Mouse (Mus musculus) intestine, embryonic 16.5 days (tissue): ENCODE measurements around the gene Tent5b. TPM values are rescaled to one million over a fixed set of nuclear protein-coding genes. Genes with fewer than 3 reads are reported as not detected.

ENCODE experiments used
- ATAC-seq: fragments of 200-750 bp; cut with Nextera tagmentation; 2 replicates; pipeline ENCODE4 v1.8.0; 2017; ENCODE audit warnings: moderate TSS enrichment, moderate library complexity
- H3K27ac ChIP-seq: fragments of 300-500 bp; sonication (generic); 2 replicates; pipeline ENCODE4 v1.5.1; 2014; ENCODE audit warnings: mild to moderate bottlenecking, low read length
- H3K27me3 ChIP-seq: fragments of 300-500 bp; sonication (generic); replicated peaks from 2 replicates; pipeline ENCODE4 v1.6.1; 2014; ENCODE audit warnings: low read length, control low read depth, mixed read lengths; ENCODE audit not compliant: control insufficient read depth, insufficient read depth
- H3K36me3 ChIP-seq: fragments of 300-500 bp; sonication (generic); 2 replicates; pipeline ENCODE4 v1.6.1; 2014; ENCODE audit warnings: low read length, control low read depth; ENCODE audit not compliant: control insufficient read depth, insufficient read depth
- H3K4me1 ChIP-seq: fragments of 300-500 bp; sonication (generic); 2 replicates; pipeline ENCODE4 v1.6.1; 2014; ENCODE audit warnings: low read length, control low read depth, mixed read lengths; ENCODE audit not compliant: control insufficient read depth, insufficient read depth
- H3K4me2 ChIP-seq: fragments of 300-500 bp; sonication (generic); 2 replicates; pipeline ENCODE4 v1.6.1; 2014; ENCODE audit warnings: low read depth, low read length, control low read depth
- H3K4me3 ChIP-seq: fragments of 300-500 bp; sonication (generic); 2 replicates; pipeline ENCODE4 v1.5.1; 2014; ENCODE audit warnings: mild to moderate bottlenecking, low read length
- H3K9ac ChIP-seq: fragments of 300-500 bp; sonication (generic); 2 replicates; pipeline ENCODE4 v1.6.1; 2014; ENCODE audit warnings: low read depth, low read length
- H3K9me3 ChIP-seq: fragments of 300-500 bp; sonication (generic); 2 replicates; pipeline ENCODE4 v1.6.1; 2016; ENCODE audit warnings: low read length, control low read depth; ENCODE audit not compliant: control insufficient read depth
- WGBS: fragments of 180-500 bp; shearing (Covaris S2); extraction: QIAGEN DNeasy Blood & Tissue Kit; methylation state at CpG from one replicate; pipeline ENCODE4 v1.1.7; 2014; 5-methylcytosine and 5-hydroxymethylcytosine counted together
- polyA plus RNA-seq: library from polyadenylated mRNA; unstranded; fragments of >200 nt; fragmentation: Nextera tagmentation; extraction: Ambion mirVana; gene quantifications from 2 replicates; pipeline ENCODE4 v1.2.1, GENCODE M21; 2015

Tent5b gene
- 0.66 and 0.73 TPM in 2 replicates for polyA plus RNA-seq

DNA sequence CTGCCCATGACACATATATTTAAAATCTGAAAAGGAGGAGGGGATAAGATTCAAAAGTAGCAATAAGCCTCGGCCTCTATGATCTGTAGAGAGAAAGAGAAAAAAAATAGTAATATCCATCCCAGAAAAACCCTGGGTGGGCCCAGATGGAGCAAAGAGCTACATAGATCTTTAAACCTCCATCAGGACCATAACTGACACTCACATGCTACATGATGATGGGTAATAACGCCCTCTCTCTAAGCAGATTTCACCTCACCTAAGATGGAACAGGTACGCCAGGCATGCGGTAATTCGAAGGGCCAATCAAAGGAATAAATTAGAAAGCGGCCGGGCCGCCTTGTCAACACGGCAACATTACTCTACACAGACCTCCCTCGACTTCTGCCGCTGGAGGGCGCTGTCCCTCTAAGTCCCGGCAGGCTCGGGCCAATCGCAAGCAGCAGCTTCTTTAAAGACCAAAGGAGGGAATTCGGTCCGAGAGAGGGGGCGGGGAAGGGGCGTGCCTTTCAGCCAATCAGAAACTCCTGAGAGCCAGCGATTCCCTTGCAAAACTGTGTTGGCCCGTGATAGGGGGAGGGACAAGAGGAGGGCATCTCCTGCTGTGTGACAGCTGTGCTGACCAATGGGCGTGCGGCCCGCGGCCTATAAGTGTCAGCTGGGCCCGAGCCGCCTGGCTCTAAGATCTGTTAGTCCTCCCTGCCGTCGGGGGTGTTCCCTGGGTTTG lies at the start of gene Tent5b:
Gene Tent5b (plus strand): TSS at position 675 of the 727 bp plus-strand sequence.
- H3K36me3 ChIP-seq = no peaks in the 10 kb centered on the region
- 3% methylated on average over 29 of the region's 29 CpGs for WGBS
- H3K4me1 ChIP-seq = peaks cover 6% of the 10 kb centered on the region
- ATAC-seq = peak; percentile 99
- no peaks in the 10 kb centered on the region for H3K9me3 ChIP-seq
- H3K27ac ChIP-seq = no peak within 1 kb of the TSS
- peak within 1 kb of the TSS; percentile 63 for H3K9ac ChIP-seq
- peak within 1 kb of the TSS; percentile 76 for H3K4me2 ChIP-seq
- H3K27me3 ChIP-seq = peaks cover 36% of the 10 kb centered on the region; the same call in 1 of the 2 replicates
- H3K4me3 ChIP-seq = peak within 1 kb of the TSS; percentile 56

DNA sequence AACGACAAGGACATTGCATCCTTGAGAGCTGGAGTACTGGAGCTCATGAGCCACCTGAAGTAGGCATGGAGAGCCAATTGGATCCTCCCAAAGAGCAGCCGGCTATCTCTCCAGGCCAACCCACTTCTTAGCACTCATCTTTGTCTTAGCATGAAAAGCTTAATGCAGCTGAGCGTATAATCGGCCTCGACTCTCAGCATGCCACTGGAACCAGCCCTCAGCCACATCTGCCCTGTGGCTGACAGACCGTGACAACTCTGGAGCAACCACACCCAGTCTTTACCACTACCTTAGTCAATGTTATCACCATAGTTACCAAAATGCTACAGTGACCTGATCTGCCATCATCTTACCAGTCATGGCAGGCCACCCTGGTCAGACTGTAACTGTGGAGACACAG lies 48.4 kb upstream of the Tent5b start:
- no peaks in the 10 kb centered on the region for H3K36me3 ChIP-seq
- no peak overlapping the region for H3K4me3 ChIP-seq
- H3K4me2 ChIP-seq = no peak overlapping the region
- ATAC-seq = no peak
- no peaks in the 10 kb centered on the region for H3K9me3 ChIP-seq
- WGBS = 87% methylated on average over 6 of the region's 6 CpGs
- no peak overlapping the region for H3K9ac ChIP-seq
- no peaks in the 10 kb centered on the region for H3K4me1 ChIP-seq
- no peaks in the 10 kb centered on the region for H3K27me3 ChIP-seq
- H3K27ac ChIP-seq = no peak overlapping the region

DNA sequence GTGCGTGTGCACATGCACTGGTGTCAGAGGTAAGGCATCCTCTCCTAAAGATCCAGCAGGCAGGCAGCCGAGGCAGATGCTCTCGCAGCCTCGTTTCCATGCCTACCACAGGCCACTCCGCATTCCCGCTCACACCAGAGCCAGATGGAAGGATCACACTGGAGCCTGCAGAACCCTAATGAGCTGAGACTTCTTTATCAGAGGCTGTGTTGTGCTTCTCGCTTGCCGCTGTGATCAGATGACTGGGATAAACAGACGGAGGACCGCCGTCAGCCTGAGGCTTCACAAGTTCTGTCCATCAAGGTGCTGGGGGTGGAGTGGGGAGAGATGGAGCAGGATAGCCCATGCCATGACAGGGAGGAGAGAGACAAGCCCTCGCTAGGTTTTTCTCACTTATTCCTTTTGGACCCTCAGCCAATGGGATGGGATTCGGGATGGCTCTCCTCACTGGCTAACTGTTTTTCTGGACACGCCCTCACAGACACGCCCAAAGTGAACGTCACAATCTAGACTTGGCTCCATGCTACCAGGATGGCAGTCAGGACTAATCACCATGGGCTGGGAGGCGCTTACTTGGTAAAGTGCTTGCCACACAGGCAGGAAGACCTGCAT lies 47.3 kb upstream of the Tent5b start:
- Histone ChIP-seq H3K4me3 (no peak overlapping the region), H3K36me3 (no peaks in the 10 kb centered on the region), H3K9ac (no peak overlapping the region), H3K4me1 (no peaks in the 10 kb centered on the region), H3K9me3 (no peaks in the 10 kb centered on the region), H3K27me3 (no peaks in the 10 kb centered on the region), H3K4me2 (no peak overlapping the region), H3K27ac (no peak overlapping the region)
- 18% methylated on average over 17 of the region's 17 CpGs for WGBS
- ATAC-seq = peak; percentile 42; the same call in 1 of the 2 replicates

DNA sequence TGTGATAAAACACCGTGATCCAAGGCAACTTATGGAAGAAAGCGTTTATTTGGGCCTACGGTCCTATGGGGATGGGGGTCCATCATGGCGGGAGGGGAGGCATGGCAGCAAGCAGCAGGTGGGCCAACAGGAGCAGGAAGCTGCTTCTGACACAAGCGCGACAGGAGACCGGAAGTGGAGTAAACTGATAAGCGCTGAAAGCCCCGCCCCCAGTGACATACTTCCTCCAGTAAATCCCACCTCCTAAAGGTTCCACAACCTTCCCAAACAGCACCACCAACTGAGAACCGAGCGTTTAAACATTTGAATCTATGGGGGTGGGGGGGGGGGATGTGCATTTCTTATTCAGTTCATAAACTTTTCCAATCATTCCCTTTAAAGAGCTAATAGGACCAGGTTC lies 44.0 kb upstream of the Tent5b start:
- ATAC-seq = no peak
- Histone ChIP-seq H3K9me3 (no peaks in the 10 kb centered on the region), H3K27me3 (no peaks in the 10 kb centered on the region), H3K4me1 (peaks cover 27% of the 10 kb centered on the region), H3K4me2 (no peak overlapping the region), H3K27ac (no peak overlapping the region), H3K9ac (no peak overlapping the region), H3K4me3 (no peak overlapping the region), H3K36me3 (no peaks in the 10 kb centered on the region)
- WGBS = 93% methylated on average over 11 of the region's 11 CpGs

DNA sequence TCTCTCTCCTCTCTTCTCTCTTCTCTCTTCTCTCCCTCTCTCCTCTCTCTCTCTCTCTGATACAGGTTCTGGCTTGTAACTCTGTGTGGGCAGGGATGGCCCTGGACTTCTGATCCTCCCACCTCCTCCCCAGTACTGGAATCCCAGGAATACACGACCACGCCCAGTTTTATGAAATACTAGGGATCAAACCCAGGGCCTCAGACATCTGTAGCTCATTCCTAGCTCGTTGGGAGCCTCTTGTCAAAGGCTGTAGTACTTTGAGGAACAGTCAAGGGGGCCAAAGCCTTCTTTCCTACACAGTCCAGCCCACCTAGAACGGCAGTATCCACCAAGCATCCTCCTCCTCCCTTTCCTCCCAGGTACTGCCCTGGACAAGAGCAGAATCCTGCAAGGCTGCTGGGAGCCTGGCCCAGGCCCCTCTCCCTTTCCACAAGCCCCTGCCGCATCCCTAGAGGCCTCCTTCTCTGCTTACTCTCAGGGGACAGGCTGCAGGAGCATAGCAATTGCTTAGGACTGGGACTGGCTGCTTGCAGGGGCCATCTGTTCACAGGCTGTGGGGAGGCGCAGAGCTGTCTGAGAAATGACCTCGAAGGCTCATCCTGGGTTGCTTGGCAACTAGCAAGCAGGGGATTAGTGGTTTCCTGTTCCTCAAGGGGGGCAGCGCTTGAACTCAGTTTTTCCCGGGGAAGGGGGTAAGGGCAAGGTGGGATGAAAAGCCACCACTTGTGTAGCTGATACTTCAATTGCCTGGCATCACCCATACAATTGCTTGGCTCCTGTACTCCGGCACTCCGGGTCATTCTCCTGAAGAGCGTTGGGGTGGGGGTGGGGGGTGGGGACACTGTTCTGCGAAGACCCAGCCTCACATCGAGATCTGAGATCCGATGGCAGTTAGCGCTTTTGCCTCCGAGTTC lies 40.2 kb upstream of the Tent5b start:
- H3K4me2 ChIP-seq = peak overlapping the region; percentile 55
- no peaks in the 10 kb centered on the region for H3K27me3 ChIP-seq
- 7% methylated on average over 17 of the region's 17 CpGs for WGBS
- H3K9ac ChIP-seq = peak overlapping the region; percentile 65
- peak overlapping the region; percentile 96 for H3K27ac ChIP-seq
- ATAC-seq = peak; percentile 81
- H3K4me3 ChIP-seq = peak overlapping the region; percentile 32
- no peaks in the 10 kb centered on the region for H3K36me3 ChIP-seq
- peaks cover 34% of the 10 kb centered on the region for H3K4me1 ChIP-seq
- H3K9me3 ChIP-seq = no peaks in the 10 kb centered on the region

DNA sequence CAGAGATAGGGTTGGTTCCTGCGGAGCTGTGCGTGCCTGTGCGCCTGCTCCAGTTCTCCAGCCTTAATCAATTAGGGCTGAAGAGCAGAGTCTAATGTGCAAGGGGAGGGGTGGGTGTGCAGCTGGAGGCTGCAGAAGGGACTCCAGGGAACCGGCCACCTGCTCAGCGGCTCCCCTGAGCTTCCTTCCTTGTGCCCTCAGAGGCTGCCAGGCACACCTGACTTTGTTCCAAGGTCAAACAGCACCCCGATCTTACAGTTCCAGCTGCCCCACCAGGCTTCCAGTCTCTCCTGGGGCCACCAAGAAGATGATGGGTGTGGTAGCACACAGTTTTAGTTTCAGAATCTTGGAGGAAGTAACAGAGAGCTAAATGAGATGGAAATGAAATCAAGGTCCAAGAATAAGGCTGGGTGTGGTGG lies 39.5 kb upstream of the Tent5b start:
- ATAC-seq = peak; percentile 95
- H3K9ac ChIP-seq = peak overlapping the region; percentile 65
- no peaks in the 10 kb centered on the region for H3K36me3 ChIP-seq
- peak overlapping the region; percentile 96 for H3K27ac ChIP-seq
- peak overlapping the region; percentile 32 for H3K4me3 ChIP-seq
- peak overlapping the region; percentile 55 for H3K4me2 ChIP-seq
- H3K27me3 ChIP-seq = no peaks in the 10 kb centered on the region
- peaks cover 34% of the 10 kb centered on the region for H3K4me1 ChIP-seq
- H3K9me3 ChIP-seq = no peaks in the 10 kb centered on the region
- WGBS = 2% methylated on average over 6 of the region's 6 CpGs

DNA sequence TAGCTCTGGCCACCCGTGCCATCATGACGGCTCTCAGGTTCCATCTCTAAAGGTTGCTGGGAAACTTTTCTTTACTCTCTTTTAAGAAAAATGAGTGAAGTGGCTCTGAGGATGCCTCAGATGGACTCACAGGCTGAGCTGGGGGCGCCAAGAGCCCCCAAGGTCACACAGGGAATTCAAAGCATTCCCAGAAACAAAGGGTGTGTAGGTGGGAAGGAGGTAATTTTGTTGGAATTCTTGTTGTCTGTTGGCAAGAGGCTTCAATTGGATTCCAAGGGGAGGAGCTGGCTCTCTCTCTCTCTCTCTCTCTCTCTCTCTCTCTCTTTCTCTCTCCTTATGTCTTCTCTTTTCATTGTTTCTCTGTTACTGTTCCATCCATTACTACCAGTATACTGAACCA lies 37.7 kb upstream of the Tent5b start:
- 70% methylated on average over 3 of the region's 3 CpGs for WGBS
- Histone ChIP-seq H3K36me3 (no peaks in the 10 kb centered on the region), H3K4me2 (no peak overlapping the region), H3K4me1 (peaks cover 34% of the 10 kb centered on the region), H3K9me3 (no peaks in the 10 kb centered on the region), H3K27ac (0 out of 2 replicates have a peak overlapping the region, but pooled peaks have one; percentile 15), H3K4me3 (no peak overlapping the region), H3K27me3 (no peaks in the 10 kb centered on the region), H3K9ac (no peak overlapping the region)
- ATAC-seq = no peak

DNA sequence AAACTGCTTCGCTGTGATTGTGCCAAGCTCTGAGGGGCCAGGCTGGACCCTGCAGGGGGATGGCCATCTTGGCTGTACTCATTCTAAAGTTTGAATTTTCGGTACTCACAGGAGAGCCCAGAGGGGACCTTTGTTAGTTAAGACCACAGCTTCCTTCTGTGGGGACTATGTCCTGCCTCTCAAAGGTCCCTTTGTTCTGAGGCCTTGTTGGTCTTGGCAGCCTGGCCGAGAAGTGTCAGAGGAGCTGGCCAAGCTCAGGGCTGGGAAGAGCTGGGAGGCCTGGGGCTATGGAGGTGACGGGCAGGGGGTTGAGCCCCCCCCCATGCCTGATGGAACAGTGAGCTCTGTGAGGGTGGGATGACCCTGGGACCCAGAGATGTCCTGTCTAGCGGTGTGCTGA lies 36.8 kb upstream of the Tent5b start:
- Histone ChIP-seq H3K36me3 (no peaks in the 10 kb centered on the region), H3K4me2 (no peak overlapping the region), H3K27me3 (no peaks in the 10 kb centered on the region), H3K4me3 (no peak overlapping the region), H3K9me3 (no peaks in the 10 kb centered on the region), H3K4me1 (peaks cover 34% of the 10 kb centered on the region), H3K9ac (no peak overlapping the region), H3K27ac (no peak overlapping the region; the same call in 1 of the 2 replicates)
- 72% methylated on average over 5 of the region's 5 CpGs for WGBS
- no peak for ATAC-seq

DNA sequence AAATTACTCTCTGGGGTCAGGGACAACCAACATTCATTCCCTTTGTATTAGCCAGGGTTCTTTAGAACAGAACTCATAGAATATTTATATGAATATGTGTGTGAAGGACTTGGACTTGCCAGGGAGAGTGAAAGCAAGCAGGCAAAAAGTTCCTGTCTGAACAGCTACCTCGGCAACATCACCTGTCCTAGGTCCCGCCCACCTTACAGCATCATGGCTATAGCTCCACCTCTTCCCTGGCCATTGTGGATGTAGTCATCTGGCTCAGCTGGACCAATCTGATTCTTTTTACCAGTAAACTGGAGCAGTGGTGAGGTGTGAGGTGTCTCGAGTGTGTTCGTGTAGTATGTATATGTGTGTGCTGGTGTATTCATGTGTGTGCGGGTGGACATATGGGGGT lies 34.2 kb upstream of the Tent5b start:
- Histone ChIP-seq H3K4me1 (peaks cover 21% of the 10 kb centered on the region), H3K36me3 (no peaks in the 10 kb centered on the region), H3K27me3 (no peaks in the 10 kb centered on the region), H3K4me2 (no peak overlapping the region), H3K27ac (no peak overlapping the region), H3K4me3 (no peak overlapping the region), H3K9ac (no peak overlapping the region), H3K9me3 (no peaks in the 10 kb centered on the region)
- 84% methylated on average over 5 of the region's 5 CpGs for WGBS
- ATAC-seq = no peak
